Mouse (Mus musculus): ENCODE results near the gene Lrrc8b.
A peak's percentile ranks its signal among the peaks of the same experiment; 100 is the strongest.

Lrrc8b gene

GRCm38 (mm10) chr5:105517992-105518625 is 102.5 kb downstream of the Lrrc8b start:
- no peak for DNase-seq (ENCODE audit: low read depth, low spot score)

GRCm38 (mm10) chr5:105518626-105519095 is 103.1 kb downstream of the Lrrc8b start:
- no peak for DNase-seq (ENCODE audit: low read depth, low spot score)

- peak; percentile 70 for DNase-seq (ENCODE audit: low read depth, low spot score)
Measured at GRCm38 (mm10) chr5:105519096-105519975, 103.8 kb downstream of the Lrrc8b start, which contains the start of gene Lrrc8c. Gene Lrrc8c (plus strand): TSS chr5:105519388.

GRCm38 (mm10) chr5:105519976-105520300 is 104.4 kb downstream of the Lrrc8b start:
- DNase-seq (ENCODE audit: low read depth, low spot score): no peak

GRCm38 (mm10) chr5:105520442-105520965 is 104.9 kb downstream of the Lrrc8b start:
- no peak for DNase-seq (ENCODE audit: low read depth, low spot score)

GRCm38 (mm10) chr5:105523452-105523851 is 107.9 kb downstream of the Lrrc8b start:
- DNase-seq (ENCODE audit: low read depth, low spot score): no peak

GRCm38 (mm10) chr5:105525004-105525403 is 109.4 kb downstream of the Lrrc8b start:
- no peak for DNase-seq (ENCODE audit: low read depth, low spot score)

- DNase-seq (ENCODE audit: low read depth, low spot score): no peak
Measured at GRCm38 (mm10) chr5:105526107-105526645, 110.6 kb downstream of the Lrrc8b start.

GRCm38 (mm10) chr5:105526766-105527165 is 111.2 kb downstream of the Lrrc8b start:
- DNase-seq (ENCODE audit: low read depth, low spot score): no peak

GRCm38 (mm10) chr5:105527477-105528331 is 112.1 kb downstream of the Lrrc8b start:
- no peak for DNase-seq (ENCODE audit: low read depth, low spot score)

- DNase-seq (ENCODE audit: low read depth, low spot score): no peak
Measured at GRCm38 (mm10) chr5:105530576-105530975, 115.0 kb downstream of the Lrrc8b start.

- no peak for DNase-seq (ENCODE audit: low read depth, low spot score)
Measured at GRCm38 (mm10) chr5:105535186-105535585, 119.6 kb downstream of the Lrrc8b start.

- DNase-seq (ENCODE audit: low read depth, low spot score): no peak
Measured at GRCm38 (mm10) chr5:105536172-105536571, 120.6 kb downstream of the Lrrc8b start.

GRCm38 (mm10) chr5:105537101-105537723 is 121.6 kb downstream of the Lrrc8b start:
- no peak for DNase-seq (ENCODE audit: low read depth, low spot score)
